Comparison of ENCODE assay signal across 10 mouse cellular contexts in the genomic region with DNA sequence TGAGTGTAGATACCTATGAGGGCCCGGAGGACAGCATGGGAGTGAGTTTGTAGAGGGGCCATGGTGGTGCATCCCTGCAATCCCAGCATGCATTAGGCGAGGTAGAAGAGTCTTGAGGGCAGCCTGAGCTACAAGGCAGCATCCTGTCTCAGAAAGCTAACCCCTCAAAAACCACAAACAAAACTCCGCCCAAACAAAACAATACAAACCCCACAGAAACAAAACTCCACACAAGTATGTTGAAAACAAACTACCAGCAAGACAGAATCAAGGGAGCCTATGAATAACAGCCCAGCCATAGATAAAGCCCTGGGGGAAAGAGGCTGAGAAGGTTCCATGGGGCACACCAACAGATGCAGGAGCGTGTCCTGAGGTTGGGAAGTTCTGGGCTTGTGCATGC. TPM values are rescaled to one million over a fixed set of nuclear protein-coding genes. Genes with fewer than 3 reads are reported as not detected.
DNase-seq lines count a peak whose midpoint lies in the region; ATAC-seq lines count a peak whose summit lies in the region.
"Had no signal": no experiment of that assay in that cellular context is flagged by ENCODE, and none has a peak within 500 bp of the region (broad histone marks: within the 10 kb centered on the region; RNA-seq: fewer than 3 reads in every experiment).

No protein-coding gene starts in this region.

- 77% methylated on average over 4 of the region's 4 CpGs for WGBS in heart, embryonic 13.5 days
- WGBS in neural tube, embryonic 12.5 days = 82% methylated on average over 4 of the region's 4 CpGs
- 82% methylated on average over 4 of the region's 4 CpGs for WGBS in intestine, embryonic 15.5 days
- WGBS in stomach, embryonic 14.5 days = 91% methylated on average over 4 of the region's 4 CpGs

- intact Hi-C loops in heart, postnatal 14 days (cut with DNase I) = loop anchor here (2.0 to 5.0 kb wide), 3 partner anchors 39 to 61 kb away; no protein-coding TSS in a partner anchor

- peak overlapping the region; percentile 46 for H3K4me3 ChIP-seq in heart, embryonic 13.5 days
- H3K4me3 ChIP-seq in neural tube, embryonic 12.5 days = no peak overlapping the region
- H3K4me3 ChIP-seq in intestine, embryonic 15.5 days (replicated peaks) = peak overlapping the region; percentile 51; the same call in 1 of the 2 replicates
- H3K4me3 ChIP-seq in stomach, embryonic 14.5 days (ENCODE audit: low read depth, low read length) = no peak overlapping the region

- H3K27ac ChIP-seq in heart, embryonic 13.5 days (replicated peaks) = no peak overlapping the region
- no peak overlapping the region for H3K27ac ChIP-seq in neural tube, embryonic 12.5 days
- peak overlapping the region; percentile 87; the same call in 1 of the 2 replicates for H3K27ac ChIP-seq in intestine, embryonic 15.5 days
- H3K27ac ChIP-seq in stomach, embryonic 14.5 days (ENCODE audit: low read length) = no peak overlapping the region

- H3K9me3 ChIP-seq in heart, embryonic 13.5 days = no peaks in the 10 kb centered on the region
- H3K9me3 ChIP-seq in neural tube, embryonic 12.5 days = no peaks in the 10 kb centered on the region
- no peaks in the 10 kb centered on the region for H3K9me3 ChIP-seq in intestine, embryonic 15.5 days
- H3K9me3 ChIP-seq in stomach, embryonic 14.5 days (ENCODE audit: control insufficient read depth, low read depth, low read length) = no peaks in the 10 kb centered on the region
- H3K9me3 ChIP-seq: G1E had no signal

- H3K4me2 ChIP-seq in heart, embryonic 13.5 days = peak overlapping the region; percentile 66
- H3K4me2 ChIP-seq in neural tube, embryonic 12.5 days (replicated peaks) = peak overlapping the region; percentile 55
- H3K4me2 ChIP-seq in intestine, embryonic 15.5 days (replicated peaks) = peak overlapping the region; percentile 86
- peak overlapping the region; percentile 42; the same call in 1 of the 2 replicates for H3K4me2 ChIP-seq in stomach, embryonic 14.5 days (replicated peaks; ENCODE audit: low read depth, low read length)

- no peaks in the 10 kb centered on the region for H3K36me3 ChIP-seq in heart, embryonic 13.5 days
- H3K36me3 ChIP-seq in neural tube, embryonic 12.5 days = no peaks in the 10 kb centered on the region
- H3K36me3 ChIP-seq in intestine, embryonic 15.5 days = no peaks in the 10 kb centered on the region
- H3K36me3 ChIP-seq in stomach, embryonic 14.5 days (ENCODE audit: control insufficient read depth, insufficient read depth, low read length) = no peaks in the 10 kb centered on the region
- H3K36me3 ChIP-seq: G1E had no signal

- peaks cover 42% of the 10 kb centered on the region for H3K4me1 ChIP-seq in heart, embryonic 13.5 days
- peaks cover 22% of the 10 kb centered on the region for H3K4me1 ChIP-seq in neural tube, embryonic 12.5 days
- H3K4me1 ChIP-seq in intestine, embryonic 15.5 days (replicated peaks) = peaks cover 47% of the 10 kb centered on the region
- peaks cover 37% of the 10 kb centered on the region for H3K4me1 ChIP-seq in stomach, embryonic 14.5 days (ENCODE audit: control insufficient read depth, insufficient read depth, low read length)

- H3K9ac ChIP-seq in heart, embryonic 13.5 days = 0 out of 2 replicates have a peak overlapping the region, but pooled peaks have one; percentile 41
- no peak overlapping the region for H3K9ac ChIP-seq in neural tube, embryonic 12.5 days
- no peak overlapping the region for H3K9ac ChIP-seq in intestine, embryonic 15.5 days
- no peak overlapping the region for H3K9ac ChIP-seq in stomach, embryonic 14.5 days (replicated peaks; ENCODE audit: low read depth, low read length)

- peaks cover 3% of the 10 kb centered on the region; the same call in 1 of the 2 replicates for H3K27me3 ChIP-seq in heart, embryonic 13.5 days (replicated peaks)
- H3K27me3 ChIP-seq in neural tube, embryonic 12.5 days (replicated peaks) = peaks cover 13% of the 10 kb centered on the region
- no peaks in the 10 kb centered on the region for H3K27me3 ChIP-seq in intestine, embryonic 15.5 days (replicated peaks)
- no peaks in the 10 kb centered on the region for H3K27me3 ChIP-seq in stomach, embryonic 14.5 days (ENCODE audit: control insufficient read depth, insufficient read depth, low read length)

- ATAC-seq in heart, embryonic 13.5 days (ENCODE audit: extremely low read depth, insufficient number of reproducible peaks, low FRiP score, low TSS enrichment) = no peak
- no peak for ATAC-seq in neural tube, embryonic 12.5 days (ENCODE audit: low FRiP score, low read depth)
- ATAC-seq in intestine, embryonic 15.5 days = no peak
- ATAC-seq in stomach, embryonic 14.5 days (ENCODE audit: insufficient number of reproducible peaks, insufficient read depth, low FRiP score, low read depth) = no peak

- DNase-seq in heart, postnatal 14 days = no peak
- DNase-seq in neural tube, embryonic 10.5 days (ENCODE audit: extremely low spot score, low spot score) = no peak
- no peak for DNase-seq in adrenal gland, postnatal 4 days (ENCODE audit: low spot score in 2 of 2)
- DNase-seq in adrenal gland, adult 18-20 months (ENCODE audit: low spot score in 2 of 2) = no peak

RNA-seq across cellular contexts. Expression of gene Vsir, which starts 0.6 kb away (rescaled TPM):
- 2.4 and 3.2 TPM in 2 replicates for polyA plus RNA-seq in heart, embryonic 13.5 days (2015; fragmentation: Nextera tagmentation; extraction: Ambion mirVana)
- 10 to 100 TPM; 22.6 to 24.4 TPM for total RNA-seq in heart, postnatal 14 days (2021)
- polyA plus RNA-seq in neural tube, embryonic 12.5 days (2016; fragmentation: Nextera tagmentation; extraction: Ambion mirVana) = 2.2 and 3.5 TPM in 2 replicates
- polyA plus RNA-seq in intestine, embryonic 15.5 days (2015; fragmentation: Nextera tagmentation; extraction: Ambion mirVana) = 7.2 and 9.0 TPM in 2 replicates
- polyA plus RNA-seq in stomach, embryonic 14.5 days (2014; fragmentation: Nextera tagmentation; extraction: Ambion mirVana) = 4.9 and 6.8 TPM in 2 replicates
- total RNA-seq in adrenal gland, postnatal 4 days (2021) = 10 to 100 TPM; 15.7 to 16.5 TPM
- 10 to 100 TPM; 12.2 to 25.5 TPM for total RNA-seq in adrenal gland, adult 18-20 months (2021)

RNA-seq across cellular contexts. Expression of gene Gm17455, which starts 53.5 kb away (rescaled TPM):
- 0.62 TPM in 1 of 2 replicates, not detected in the other for polyA plus RNA-seq in heart, embryonic 13.5 days (2015; fragmentation: Nextera tagmentation; extraction: Ambion mirVana)
- total RNA-seq in heart, postnatal 14 days (2021) = not detected
- 3.3 and 3.9 TPM in 2 replicates for polyA plus RNA-seq in neural tube, embryonic 12.5 days (2016; fragmentation: Nextera tagmentation; extraction: Ambion mirVana)
- polyA plus RNA-seq in intestine, embryonic 15.5 days (2015; fragmentation: Nextera tagmentation; extraction: Ambion mirVana) = 0.28 TPM in 1 of 2 replicates, not detected in the other
- 0.41 and 1.4 TPM in 2 replicates for polyA plus RNA-seq in stomach, embryonic 14.5 days (2014; fragmentation: Nextera tagmentation; extraction: Ambion mirVana)
- total RNA-seq in adrenal gland, postnatal 4 days (2021) = not detected
- total RNA-seq in adrenal gland, adult 18-20 months (2021) = not detected
- total RNA-seq: G1E; heart, postnatal 25 days had no signal
- polyA plus RNA-seq: G1E had no signal

Comparison
In these comparisons a context has a peak if more than half of its experiments do, and no peak if none do; other contexts are left out.
1. H3K4me3 ChIP-seq: peak in heart, embryonic 13.5 days (single experiment) and intestine, embryonic 15.5 days (single experiment); none in neural tube, embryonic 12.5 days (single experiment) and stomach, embryonic 14.5 days (single experiment).
2. Peak in every context shown above with its lines, with median percentiles within 50 percentile points of each other: H3K4me2 ChIP-seq.